Comparison of ENCODE assay signal across 16 mouse cellular contexts in genomic region chr7:64074186-64074585, GRCm38 (mm10).
DNase-seq lines count a peak whose midpoint lies in the region; ATAC-seq and TF ChIP-seq lines count a peak whose summit lies in the region.
"Had no signal": no experiment of that assay in that cellular context is flagged by ENCODE, and none has a peak within 500 bp of the region (broad histone marks: within the 10 kb centered on the region; RNA-seq: fewer than 3 reads in every experiment).

No protein-coding gene starts in this region.

- H3K9me3 ChIP-seq in hindbrain, embryonic 14.5 days (ENCODE audit: control insufficient read depth, low read length), result no peaks in the 10 kb centered on the region
- H3K9me3 ChIP-seq in hindbrain, embryonic 13.5 days, result no peaks in the 10 kb centered on the region
- no peaks in the 10 kb centered on the region for H3K9me3 ChIP-seq in midbrain, embryonic 11.5 days (ENCODE audit: control insufficient read depth, low read length)
- H3K9me3 ChIP-seq in midbrain, embryonic 15.5 days, result no peaks in the 10 kb centered on the region
- H3K9me3 ChIP-seq: embryonic facial prominence, embryonic 12.5 days; liver, embryonic 15.5 days; midbrain, embryonic 10.5 days had no signal

- no peak for DNase-seq in hindbrain, embryonic 14.5 days (ENCODE audit: low spot score)
- peak; percentile 74 for DNase-seq in midbrain, embryonic 11.5 days (ENCODE audit: low spot score, missing footprints)
- DNase-seq in thymus, postnatal 4 days, result peak; percentile 4
- DNase-seq in thymus, adult 2 months, result no peak
- no peak for DNase-seq in layer of hippocampus, adult 18-20 months (ENCODE audit: low spot score in 2 of 2)
- DNase-seq: adrenal gland, postnatal 25 days; cerebellum, adult 8-10 months; lung, postnatal 14 days had no signal

- no peaks in the 10 kb centered on the region for H3K36me3 ChIP-seq in hindbrain, embryonic 14.5 days (replicated peaks; ENCODE audit: control insufficient read depth, insufficient read depth)
- no peaks in the 10 kb centered on the region for H3K36me3 ChIP-seq in hindbrain, embryonic 13.5 days
- H3K36me3 ChIP-seq in midbrain, embryonic 11.5 days (ENCODE audit: control insufficient read depth, insufficient read depth, low read length), result no peaks in the 10 kb centered on the region
- no peaks in the 10 kb centered on the region for H3K36me3 ChIP-seq in midbrain, embryonic 15.5 days (replicated peaks)
- H3K36me3 ChIP-seq in thymus, adult 2 months (ENCODE audit: control insufficient read depth, insufficient read depth, low read length), result no peaks in the 10 kb centered on the region
- H3K36me3 ChIP-seq: embryonic facial prominence, embryonic 12.5 days; liver, embryonic 15.5 days; midbrain, embryonic 10.5 days had no signal

- no peak overlapping the region for H3K4me2 ChIP-seq in hindbrain, embryonic 14.5 days (replicated peaks)
- H3K4me2 ChIP-seq in hindbrain, embryonic 13.5 days, result no peak overlapping the region
- no peak overlapping the region for H3K4me2 ChIP-seq in midbrain, embryonic 11.5 days
- no peak overlapping the region for H3K4me2 ChIP-seq in midbrain, embryonic 15.5 days
- H3K4me2 ChIP-seq: embryonic facial prominence, embryonic 12.5 days; liver, embryonic 15.5 days had no signal

- TF ChIP-seq CTCF in thymus, adult 2 months (IDR thresholded peaks at IDR 0.05; ENCODE audit: borderline replicate concordance, control insufficient read depth, extremely low read depth, insufficient read depth, low read length, poor library complexity), result no peak

- H3K27ac ChIP-seq in hindbrain, embryonic 14.5 days, result no peak overlapping the region
- H3K27ac ChIP-seq in hindbrain, embryonic 13.5 days, result no peak overlapping the region
- H3K27ac ChIP-seq in midbrain, embryonic 11.5 days (ENCODE audit: low read depth, low read length), result no peak overlapping the region
- H3K27ac ChIP-seq in midbrain, embryonic 15.5 days, result no peak overlapping the region
- no peak overlapping the region for H3K27ac ChIP-seq in thymus, adult 2 months (ENCODE audit: control insufficient read depth, insufficient read depth, low read length)
- H3K27ac ChIP-seq: embryonic facial prominence, embryonic 12.5 days; heart, adult 2 months; layer of hippocampus, adult 2 months; liver, embryonic 15.5 days; midbrain, embryonic 10.5 days had no signal

- no peak overlapping the region for H3K9ac ChIP-seq in hindbrain, embryonic 14.5 days
- no peak overlapping the region for H3K9ac ChIP-seq in hindbrain, embryonic 13.5 days
- no peak overlapping the region for H3K9ac ChIP-seq in midbrain, embryonic 11.5 days (ENCODE audit: low read length)
- no peak overlapping the region for H3K9ac ChIP-seq in midbrain, embryonic 15.5 days
- H3K9ac ChIP-seq: embryonic facial prominence, embryonic 12.5 days; liver, embryonic 15.5 days had no signal

- no peaks in the 10 kb centered on the region for H3K27me3 ChIP-seq in hindbrain, embryonic 14.5 days (ENCODE audit: control insufficient read depth, insufficient read depth, low read length)
- no peaks in the 10 kb centered on the region for H3K27me3 ChIP-seq in hindbrain, embryonic 13.5 days
- no peaks in the 10 kb centered on the region for H3K27me3 ChIP-seq in midbrain, embryonic 11.5 days (ENCODE audit: control insufficient read depth, insufficient read depth, low read length)
- no peaks in the 10 kb centered on the region for H3K27me3 ChIP-seq in midbrain, embryonic 15.5 days (replicated peaks)
- no peaks in the 10 kb centered on the region for H3K27me3 ChIP-seq in thymus, adult 2 months (ENCODE audit: control insufficient read depth, insufficient read depth, low read length)
- H3K27me3 ChIP-seq: embryonic facial prominence, embryonic 12.5 days had no signal

- WGBS in hindbrain, embryonic 14.5 days, result 92% methylated on average over 4 of the region's 4 CpGs
- 93% methylated on average over 4 of the region's 4 CpGs for WGBS in hindbrain, embryonic 13.5 days
- 91% methylated on average over 4 of the region's 4 CpGs for WGBS in midbrain, embryonic 11.5 days
- 86% methylated on average over 4 of the region's 4 CpGs for WGBS in midbrain, embryonic 15.5 days
- 91% methylated on average over 4 of the region's 4 CpGs for WGBS in thymus, adult 2 months

- 0 out of 2 replicates have a peak, but pooled peaks have one; percentile 7 for ATAC-seq in hindbrain, embryonic 14.5 days (ENCODE audit: low FRiP score)
- no peak for ATAC-seq in hindbrain, embryonic 13.5 days (ENCODE audit: low FRiP score)
- ATAC-seq in midbrain, embryonic 11.5 days (ENCODE audit: low FRiP score), result no peak
- ATAC-seq in midbrain, embryonic 15.5 days (replicated peaks), result no peak
- ATAC-seq: inflammation-experienced regulatory T-cells, adult 6 months had no signal

- no peak overlapping the region for H3K4me3 ChIP-seq in hindbrain, embryonic 14.5 days (replicated peaks; ENCODE audit: low read length)
- no peak overlapping the region for H3K4me3 ChIP-seq in hindbrain, embryonic 13.5 days
- H3K4me3 ChIP-seq in midbrain, embryonic 11.5 days (ENCODE audit: low read depth, low read length), result no peak overlapping the region
- no peak overlapping the region for H3K4me3 ChIP-seq in midbrain, embryonic 15.5 days
- H3K4me3 ChIP-seq in thymus, adult 2 months (ENCODE audit: control insufficient read depth, insufficient read depth, low read length), result no peak overlapping the region
- H3K4me3 ChIP-seq: embryonic facial prominence, embryonic 12.5 days; heart, adult 2 months; layer of hippocampus, adult 2 months; liver, embryonic 15.5 days; midbrain, embryonic 10.5 days had no signal

- no peaks in the 10 kb centered on the region for H3K4me1 ChIP-seq in hindbrain, embryonic 14.5 days (replicated peaks; ENCODE audit: control insufficient read depth, insufficient read depth, low read length)
- no peaks in the 10 kb centered on the region for H3K4me1 ChIP-seq in hindbrain, embryonic 13.5 days (replicated peaks)
- H3K4me1 ChIP-seq in midbrain, embryonic 11.5 days (ENCODE audit: control insufficient read depth, insufficient read depth, low read length), result no peaks in the 10 kb centered on the region
- no peaks in the 10 kb centered on the region for H3K4me1 ChIP-seq in midbrain, embryonic 15.5 days
- no peaks in the 10 kb centered on the region for H3K4me1 ChIP-seq in thymus, adult 2 months (replicated peaks; ENCODE audit: control insufficient read depth, insufficient read depth, low read length)
- H3K4me1 ChIP-seq: embryonic facial prominence, embryonic 12.5 days; liver, embryonic 15.5 days; midbrain, embryonic 10.5 days had no signal

- TF ChIP-seq POLR2A in thymus, adult 2 months (IDR thresholded peaks at IDR 0.05; ENCODE audit: control insufficient read depth, extremely low read depth, insufficient read depth, low read length, poor library complexity), result no peak

Comparison
In these comparisons a context has a peak if more than half of its experiments do, and no peak if none do; other contexts are left out.
1. DNase-seq: peak in midbrain, embryonic 11.5 days (single experiment) and thymus, postnatal 4 days (single experiment); none in hindbrain, embryonic 14.5 days (single experiment), thymus, adult 2 months (single experiment) and layer of hippocampus, adult 18-20 months (0 of 2).